Mouse (Mus musculus) midbrain, embryonic 12.5 days (tissue): Measurements from ENCODE around the gene Cacna2d3. TPM values are rescaled to one million over a fixed set of nuclear protein-coding genes. Genes with fewer than 3 reads are reported as not detected.
A peak's percentile ranks its signal among the peaks of the same experiment; 100 is the strongest.

Experiments used
- ATAC-seq: fragments of 200-750 bp; cut with Nextera tagmentation; 2 replicates; pipeline ENCODE4 v1.8.0; 2017; ENCODE audit warnings: low read depth, moderate TSS enrichment, moderate library complexity; ENCODE audit not compliant: low FRiP score
- H3K27ac ChIP-seq: fragments of 300-500 bp; sonication (generic); replicated peaks from 2 replicates; pipeline ENCODE4 v1.5.1; 2016; ENCODE audit warnings: mild to moderate bottlenecking
- H3K27me3 ChIP-seq: fragments of 300-500 bp; sonication (generic); 2 replicates; pipeline ENCODE4 v1.6.1; 2016; ENCODE audit warnings: mild to moderate bottlenecking
- H3K36me3 ChIP-seq: fragments of 300-500 bp; sonication (generic); 2 replicates; pipeline ENCODE4 v1.6.1; 2016
- H3K4me1 ChIP-seq: fragments of 300-500 bp; sonication (generic); 2 replicates; pipeline ENCODE4 v1.6.1; 2016
- H3K4me2 ChIP-seq: fragments of 300-500 bp; sonication (generic); replicated peaks from 2 replicates; pipeline ENCODE4 v1.6.1; 2016; ENCODE audit warnings: mild to moderate bottlenecking, moderate library complexity
- H3K4me3 ChIP-seq: fragments of 300-500 bp; sonication (generic); 2 replicates; pipeline ENCODE4 v1.5.1; 2016; ENCODE audit warnings: mild to moderate bottlenecking
- H3K9ac ChIP-seq: fragments of 300-500 bp; sonication (generic); replicated peaks from 2 replicates; pipeline ENCODE4 v1.6.1; 2016; ENCODE audit warnings: mild to moderate bottlenecking, moderate library complexity
- H3K9me3 ChIP-seq: fragments of 300-500 bp; sonication (generic); 2 replicates; pipeline ENCODE4 v1.6.1; 2016; ENCODE audit warnings: mild to moderate bottlenecking
- WGBS: fragments of 180-500 bp; shearing (Covaris S2); methylation state at CpG from one replicate; pipeline ENCODE4 v1.1.7; 2016; 5-methylcytosine and 5-hydroxymethylcytosine counted together
- polyA plus RNA-seq: library from polyadenylated mRNA; unstranded; fragments of >200 nt; fragmentation: Nextera tagmentation; extraction: Ambion mirVana; gene quantifications from 2 replicates; pipeline ENCODE4 v1.2.1, GENCODE M21; 2016

Cacna2d3 gene
- polyA plus RNA-seq, 1 experiment from 2014 or later: 23.1 TPM

GRCm38 (mm10) chr14:28966881-28967280, 754.8 kb downstream of the Cacna2d3 start:
- no peak for ATAC-seq
- H3K36me3 ChIP-seq: no peaks in the 10 kb centered on the region
- H3K27me3 ChIP-seq: no peaks in the 10 kb centered on the region

GRCm38 (mm10) chr14:28961379-28961778, 760.3 kb downstream of the Cacna2d3 start:
- Histone ChIP-seq H3K4me1 (peaks cover 26% of the 10 kb centered on the region), H3K4me3 (no peak overlapping the region), H3K27ac (no peak overlapping the region), H3K36me3 (no peaks in the 10 kb centered on the region), H3K4me2 (no peak overlapping the region), H3K9ac (no peak overlapping the region), H3K27me3 (no peaks in the 10 kb centered on the region), H3K9me3 (no peaks in the 10 kb centered on the region)
- ATAC-seq: no peak
- 79% methylated on average over 5 of the region's 5 CpGs for WGBS

More at GRCm38 (mm10) chr14:28966881-28967280, 754.8 kb downstream of the Cacna2d3 start:
- Histone ChIP-seq H3K4me2 (no peak overlapping the region), H3K9me3 (no peaks in the 10 kb centered on the region), H3K4me1 (peaks cover 2% of the 10 kb centered on the region; the same call in 1 of the 2 replicates), H3K27ac (no peak overlapping the region), H3K9ac (no peak overlapping the region), H3K4me3 (no peak overlapping the region)

GRCm38 (mm10) chr14:28959042-28959441, 762.6 kb downstream of the Cacna2d3 start:
- no peak overlapping the region for H3K9ac ChIP-seq
- H3K4me2 ChIP-seq: peak overlapping the region; percentile 3; the same call in 1 of the 2 replicates
- no peaks in the 10 kb centered on the region for H3K27me3 ChIP-seq
- peaks cover 46% of the 10 kb centered on the region for H3K4me1 ChIP-seq
- WGBS: 12% methylated on average over 3 of the region's 3 CpGs
- H3K36me3 ChIP-seq: no peaks in the 10 kb centered on the region
- peak overlapping the region; percentile 91 for H3K27ac ChIP-seq
- ATAC-seq: peak; percentile 32
- no peaks in the 10 kb centered on the region for H3K9me3 ChIP-seq
- no peak overlapping the region for H3K4me3 ChIP-seq

- Histone ChIP-seq H3K9me3 (no peaks in the 10 kb centered on the region), H3K4me1 (peaks cover 51% of the 10 kb centered on the region), H3K9ac (no peak overlapping the region), H3K36me3 (no peaks in the 10 kb centered on the region), H3K4me2 (0 out of 2 replicates have a peak overlapping the region, but pooled peaks have one; percentile 3), H3K27ac (peak overlapping the region; percentile 91), H3K4me3 (no peak overlapping the region), H3K27me3 (no peaks in the 10 kb centered on the region)
- 12% methylated on average over 6 of the region's 6 CpGs for WGBS
- peak; percentile 86 for ATAC-seq
Measured at GRCm38 (mm10) chr14:28958131-28959015, 763.3 kb downstream of the Cacna2d3 start.

GRCm38 (mm10) chr14:28955181-28955580, 766.5 kb downstream of the Cacna2d3 start:
- Histone ChIP-seq H3K4me1 (peaks cover 59% of the 10 kb centered on the region), H3K9me3 (no peaks in the 10 kb centered on the region), H3K36me3 (no peaks in the 10 kb centered on the region), H3K9ac (no peak overlapping the region), H3K27ac (peak overlapping the region; percentile 84), H3K27me3 (no peaks in the 10 kb centered on the region), H3K4me3 (no peak overlapping the region), H3K4me2 (no peak overlapping the region)
- peak; percentile 48 for ATAC-seq
- 1% methylated on average over 3 of the region's 3 CpGs for WGBS

- Histone ChIP-seq H3K27ac (peak overlapping the region; percentile 84), H3K27me3 (no peaks in the 10 kb centered on the region), H3K9me3 (no peaks in the 10 kb centered on the region), H3K4me3 (no peak overlapping the region), H3K36me3 (no peaks in the 10 kb centered on the region), H3K4me1 (peaks cover 54% of the 10 kb centered on the region), H3K4me2 (no peak overlapping the region), H3K9ac (no peak overlapping the region)
- no peak for ATAC-seq
- WGBS: 5% methylated on average over 3 of the region's 3 CpGs
Measured at GRCm38 (mm10) chr14:28954588-28954987, 767.1 kb downstream of the Cacna2d3 start.

- Histone ChIP-seq H3K4me1 (peaks cover 50% of the 10 kb centered on the region), H3K36me3 (no peaks in the 10 kb centered on the region), H3K27me3 (no peaks in the 10 kb centered on the region), H3K27ac (peak overlapping the region; percentile 84; the same call in 1 of the 2 replicates), H3K9ac (no peak overlapping the region), H3K4me2 (no peak overlapping the region), H3K4me3 (no peak overlapping the region), H3K9me3 (no peaks in the 10 kb centered on the region)
- no peak for ATAC-seq
- WGBS: 18% methylated on average over 6 of the region's 6 CpGs
Measured at GRCm38 (mm10) chr14:28954086-28954485, 767.6 kb downstream of the Cacna2d3 start.

- H3K4me1 ChIP-seq: peaks cover 46% of the 10 kb centered on the region
- WGBS: 66% methylated on average over 5 of the region's 5 CpGs
- peak overlapping the region; percentile 12; the same call in 1 of the 2 replicates for H3K27ac ChIP-seq
- H3K9ac ChIP-seq: no peak overlapping the region
- no peaks in the 10 kb centered on the region for H3K27me3 ChIP-seq
- no peaks in the 10 kb centered on the region for H3K36me3 ChIP-seq
- H3K4me2 ChIP-seq: no peak overlapping the region
- no peak overlapping the region for H3K4me3 ChIP-seq
- ATAC-seq: no peak
- H3K9me3 ChIP-seq: no peaks in the 10 kb centered on the region
Measured at GRCm38 (mm10) chr14:28953409-28953808, 768.3 kb downstream of the Cacna2d3 start.

GRCm38 (mm10) chr14:28950499-28950898, 771.2 kb downstream of the Cacna2d3 start:
- no peaks in the 10 kb centered on the region for H3K27me3 ChIP-seq
- H3K4me3 ChIP-seq: no peak overlapping the region
- ATAC-seq: no peak
- no peaks in the 10 kb centered on the region for H3K36me3 ChIP-seq
- WGBS: 89% methylated on average over 2 of the region's 2 CpGs
- H3K9me3 ChIP-seq: no peaks in the 10 kb centered on the region
- peaks cover 33% of the 10 kb centered on the region for H3K4me1 ChIP-seq
- H3K9ac ChIP-seq: no peak overlapping the region
- no peak overlapping the region for H3K27ac ChIP-seq
- no peak overlapping the region for H3K4me2 ChIP-seq

- Histone ChIP-seq H3K9ac (no peak overlapping the region), H3K9me3 (no peaks in the 10 kb centered on the region), H3K4me2 (no peak overlapping the region), H3K27ac (no peak overlapping the region), H3K36me3 (no peaks in the 10 kb centered on the region), H3K4me1 (peaks cover 26% of the 10 kb centered on the region), H3K4me3 (no peak overlapping the region), H3K27me3 (no peaks in the 10 kb centered on the region)
- 94% methylated on average over 1 of the region's 1 CpGs for WGBS
- ATAC-seq: no peak
Measured at GRCm38 (mm10) chr14:28949785-28950184, 771.9 kb downstream of the Cacna2d3 start.

GRCm38 (mm10) chr14:28948019-28948850, 773.4 kb downstream of the Cacna2d3 start:
- Histone ChIP-seq H3K27ac (no peak overlapping the region), H3K4me1 (peaks cover 12% of the 10 kb centered on the region), H3K4me3 (no peak overlapping the region), H3K4me2 (no peak overlapping the region), H3K27me3 (no peaks in the 10 kb centered on the region), H3K9me3 (no peaks in the 10 kb centered on the region), H3K9ac (no peak overlapping the region), H3K36me3 (no peaks in the 10 kb centered on the region)
- no peak for ATAC-seq
- 62% methylated on average over 7 of the region's 7 CpGs for WGBS
